Mouse (Mus musculus) frontal cortex, postnatal 36 days (tissue): ENCODE data around the gene Tmsb15b1.
"Not testable (repeated sequence)": the region's sequence is repeated elsewhere in the genome, so short reads cannot be mapped to it uniquely, and the experiment has no call there.

Source experiments
- DNase-seq, 2 experiments: peaks; one replicate each; pipeline ENCODE4 v3.0.0; 2022; ENCODE audit warnings: low spot score in 2 of 2

The Tmsb15b1 gene

GRCm38 (mm10) chrX:136976424-136977084 lies at the start of gene Tmsb15b1, which contains the start of gene Tmsb15l:
Gene Tmsb15b1 (minus strand): TSS chrX:136976874.
Gene Tmsb15l (minus strand): TSS chrX:136976869.
- peak in 1 of 2 experiments; percentile 76 for DNase-seq

GRCm38 (mm10) chrX:137019310-137019709 lies 42.6 kb upstream of the Tmsb15b1 start:
- DNase-seq = peak; percentile 30 to 54

GRCm38 (mm10) chrX:137017668-137018067 lies 41.0 kb upstream of the Tmsb15b1 start:
- no peak for DNase-seq

- peak in 1 of 2 experiments; percentile 62 for DNase-seq
Observed at GRCm38 (mm10) chrX:137015099-137015709, 38.5 kb upstream of the Tmsb15b1 start.

GRCm38 (mm10) chrX:136996256-136996655 lies 19.6 kb upstream of the Tmsb15b1 start:
- DNase-seq = no peak

GRCm38 (mm10) chrX:136993641-136994040 lies 17.0 kb upstream of the Tmsb15b1 start:
- DNase-seq = peak in 1 of 2 experiments; percentile 28

- peak; percentile 82 to 85 for DNase-seq
Observed at GRCm38 (mm10) chrX:136992978-136993547, 16.4 kb upstream of the Tmsb15b1 start, which contains the start of gene Zcchc18. Gene Zcchc18 (plus strand): TSS chrX:136993155.

GRCm38 (mm10) chrX:136992191-136992965 lies 15.7 kb upstream of the Tmsb15b1 start:
- DNase-seq = no peak

GRCm38 (mm10) chrX:136991274-136991673 lies 14.6 kb upstream of the Tmsb15b1 start:
- DNase-seq = no peak

- DNase-seq = no peak
Observed at GRCm38 (mm10) chrX:136986039-136986438, 9.4 kb upstream of the Tmsb15b1 start.

GRCm38 (mm10) chrX:136978616-136979015 lies 1.9 kb upstream of the Tmsb15b1 start:
- DNase-seq = no peak

- not testable (repeated sequence) for DNase-seq
Observed at GRCm38 (mm10) chrX:136975397-136975796, 1.3 kb downstream of the Tmsb15b1 start, which contains the start of gene Tmsb15b2. Gene Tmsb15b2 (minus strand): TSS chrX:136975497.

- DNase-seq = peak in 1 of 2 experiments; percentile 5
Observed at GRCm38 (mm10) chrX:136959688-136960087, 17.0 kb downstream of the Tmsb15b1 start.

GRCm38 (mm10) chrX:136958300-136958699 lies 18.4 kb downstream of the Tmsb15b1 start:
- not testable (repeated sequence) for DNase-seq

GRCm38 (mm10) chrX:136957583-136958279 lies 18.9 kb downstream of the Tmsb15b1 start:
- DNase-seq = peak; percentile 63 to 78

GRCm38 (mm10) chrX:136937985-136938384 lies 38.7 kb downstream of the Tmsb15b1 start:
- no peak for DNase-seq

GRCm38 (mm10) chrX:136927031-136927430 lies 49.6 kb downstream of the Tmsb15b1 start, which contains the start of gene H2bfm:
Gene H2bfm (plus strand): TSS chrX:136927325.
- DNase-seq = no peak

GRCm38 (mm10) chrX:136925863-136926262 lies 50.8 kb downstream of the Tmsb15b1 start:
- no peak for DNase-seq
